Mouse (Mus musculus) adrenal gland, postnatal 4 days (tissue): ENCODE results near the gene Irx4. TPM values are rescaled to one million over a fixed set of nuclear protein-coding genes. Genes with fewer than 3 reads are reported as not detected.

Source experiments
- DNase-seq, 2 experiments: peaks; one replicate each; pipeline ENCODE4 v3.0.0; 2021 to 2022; ENCODE audit warnings: low spot score in 2 of 2, mixed read lengths in 2 of 2
- total RNA-seq, 2 experiments: library from RNA; stranded (reverse); gene quantifications; 2 replicates each; pipeline ENCODE4 v1.2.3; 2021

The Irx4 gene
- total RNA-seq, 2 experiments from 2014 or later = not detected

GRCm38 (mm10) chr13:73269891-73270290 lies 9.6 kb downstream of the Irx4 start:
- no peak for DNase-seq

- no peak for DNase-seq
Measured at GRCm38 (mm10) chr13:73270451-73271081, 10.3 kb downstream of the Irx4 start.

- DNase-seq = no peak
Measured at GRCm38 (mm10) chr13:73271336-73272242, 11.3 kb downstream of the Irx4 start.

DNA sequence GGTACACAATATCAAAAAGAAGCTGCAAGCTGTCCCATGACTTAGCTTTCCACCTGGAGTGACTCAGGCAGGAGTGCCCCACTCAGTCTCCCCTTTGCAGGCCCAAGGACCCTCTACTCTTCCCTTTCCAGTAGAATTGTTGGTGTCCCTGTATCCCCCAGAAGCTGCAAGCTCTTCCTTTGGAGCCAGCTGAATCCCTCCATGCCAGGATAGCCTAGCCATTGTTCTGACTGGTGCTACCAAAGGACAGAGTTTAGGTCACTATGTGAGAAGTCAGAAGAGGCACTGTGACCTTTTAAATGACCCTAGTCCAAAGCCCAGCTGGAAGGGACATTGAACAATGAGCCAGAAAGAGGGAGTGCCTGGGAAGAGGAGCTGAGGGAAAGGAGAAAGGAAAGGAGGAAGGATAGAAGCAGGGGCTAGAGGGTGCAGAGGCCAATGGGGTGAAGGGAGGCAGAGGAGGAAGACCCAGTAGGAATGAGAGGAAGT lies 12.6 kb downstream of the Irx4 start:
- no peak for DNase-seq

- no peak for DNase-seq
Measured at GRCm38 (mm10) chr13:73273536-73273935, 13.3 kb downstream of the Irx4 start.

GRCm38 (mm10) chr13:73277361-73277760 lies 17.1 kb downstream of the Irx4 start:
- no peak for DNase-seq

DNA sequence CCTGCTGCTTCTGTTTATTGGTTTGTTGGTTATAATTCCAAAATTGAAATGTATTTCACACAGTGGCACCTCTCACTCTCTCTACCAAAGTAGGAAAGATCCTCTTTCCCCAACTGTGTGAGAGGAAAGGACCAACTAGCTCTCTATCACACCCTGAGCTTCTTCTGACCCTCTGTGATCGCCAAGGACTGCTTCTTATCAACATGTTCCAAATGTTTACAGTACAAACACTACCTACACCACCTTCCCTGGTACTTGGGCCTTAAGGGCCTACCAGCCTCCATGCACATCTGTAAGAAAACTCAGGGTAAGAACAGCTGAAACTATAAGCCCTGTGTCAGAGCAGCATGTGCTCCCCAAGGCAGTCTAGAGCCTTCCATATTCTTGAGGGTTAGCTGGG lies 17.5 kb downstream of the Irx4 start:
- no peak for DNase-seq

GRCm38 (mm10) chr13:73279196-73279595 lies 18.9 kb downstream of the Irx4 start:
- DNase-seq = no peak

DNA sequence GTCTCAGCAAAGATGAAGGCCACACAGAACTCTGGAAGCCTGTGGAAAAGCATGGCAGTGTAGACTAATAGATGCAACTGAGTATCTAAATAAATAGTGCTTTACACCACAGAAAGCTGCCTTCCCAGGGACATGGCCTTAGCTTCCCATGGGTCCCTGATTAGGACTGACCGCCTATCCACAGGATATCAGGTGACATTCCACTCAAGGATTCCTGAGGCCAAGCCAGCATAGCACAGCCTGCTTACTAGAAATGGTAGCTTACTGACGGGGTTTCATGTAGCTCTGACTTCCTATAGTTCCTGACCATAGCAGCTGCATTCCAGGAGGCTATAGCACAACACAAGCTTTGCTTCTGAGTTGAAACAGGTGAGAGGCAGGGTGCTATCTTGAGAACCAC lies 22.1 kb downstream of the Irx4 start:
- DNase-seq = no peak

DNA sequence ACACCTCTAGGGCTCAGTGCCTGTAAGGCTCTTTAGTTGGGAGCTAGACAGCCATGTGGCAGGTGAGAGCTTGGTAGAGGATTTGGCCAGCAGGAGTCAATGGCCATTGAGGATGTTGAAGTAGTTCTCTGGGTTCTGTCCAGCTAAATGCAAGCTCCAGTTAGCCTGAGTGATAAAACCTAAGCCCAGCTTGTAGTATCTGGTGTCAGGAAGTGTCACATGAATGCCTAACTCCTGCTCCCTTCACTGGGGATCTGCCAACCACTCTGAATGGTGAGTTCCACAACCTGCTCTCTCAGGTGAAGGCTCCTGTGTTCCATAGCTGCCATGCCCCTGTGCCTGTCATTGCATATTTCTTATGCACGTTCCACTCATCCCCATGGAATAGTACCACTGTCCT lies 23.3 kb downstream of the Irx4 start:
- no peak for DNase-seq

- no peak for DNase-seq
Measured at GRCm38 (mm10) chr13:73290206-73290605, 29.9 kb downstream of the Irx4 start.

DNA sequence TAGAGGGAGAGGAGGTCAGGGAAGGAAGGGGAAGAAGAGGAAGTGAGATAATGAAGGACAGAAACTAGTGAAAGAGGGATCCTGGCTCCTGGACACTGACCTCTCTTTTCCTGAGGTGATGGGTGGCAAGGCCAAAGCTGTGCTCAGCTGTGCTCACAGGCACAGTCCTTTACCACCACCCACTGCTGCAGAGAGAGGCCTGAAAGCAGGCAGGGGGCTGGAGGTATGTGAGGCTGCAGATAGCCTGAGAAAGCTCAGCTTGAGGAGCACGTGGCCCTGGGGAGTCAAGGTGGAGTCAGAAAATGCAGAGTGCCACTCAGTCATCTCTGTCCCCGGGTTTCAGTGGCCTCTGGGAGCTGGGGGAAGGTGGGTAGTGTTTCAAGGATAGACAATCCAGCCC lies 30.8 kb downstream of the Irx4 start:
- DNase-seq = no peak

DNA sequence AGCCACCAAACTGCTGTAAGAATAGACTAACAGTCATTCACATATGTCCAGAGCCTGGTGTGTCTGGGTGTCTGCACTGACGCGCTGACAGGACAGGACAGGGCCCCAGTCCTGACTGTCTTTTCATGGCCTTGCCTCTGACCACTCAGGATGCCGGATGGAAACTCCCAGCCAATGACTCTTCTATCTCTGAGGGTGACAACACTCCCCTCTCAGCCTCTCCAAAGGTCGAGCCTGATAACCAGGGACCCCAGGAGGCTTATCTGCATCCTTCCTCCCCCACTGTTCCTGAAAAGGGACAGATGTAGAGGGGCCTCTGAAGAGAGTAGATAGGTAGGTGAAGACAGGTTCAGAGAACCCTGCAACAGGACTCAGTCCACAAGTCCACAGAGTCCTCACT lies 38.4 kb downstream of the Irx4 start:
- no peak for DNase-seq

DNA sequence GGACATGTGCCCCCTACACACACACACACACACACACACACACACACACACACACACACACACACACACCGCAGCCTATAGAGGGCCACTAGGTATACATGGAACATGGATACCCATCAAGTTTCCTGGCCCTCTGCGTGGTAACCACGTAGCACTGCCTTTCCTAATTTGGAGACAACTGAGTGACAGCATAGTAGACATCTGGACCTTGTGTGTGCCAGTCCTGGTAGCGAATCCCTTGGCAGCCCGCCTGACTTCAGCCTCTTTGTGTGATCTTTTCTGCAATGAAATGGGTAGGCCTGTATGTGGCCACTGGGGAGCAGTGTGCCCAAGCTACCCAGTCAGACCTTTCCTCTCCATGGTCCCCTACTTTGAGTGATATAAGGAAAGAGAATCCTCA lies 39.0 kb downstream of the Irx4 start:
- no peak for DNase-seq

DNA sequence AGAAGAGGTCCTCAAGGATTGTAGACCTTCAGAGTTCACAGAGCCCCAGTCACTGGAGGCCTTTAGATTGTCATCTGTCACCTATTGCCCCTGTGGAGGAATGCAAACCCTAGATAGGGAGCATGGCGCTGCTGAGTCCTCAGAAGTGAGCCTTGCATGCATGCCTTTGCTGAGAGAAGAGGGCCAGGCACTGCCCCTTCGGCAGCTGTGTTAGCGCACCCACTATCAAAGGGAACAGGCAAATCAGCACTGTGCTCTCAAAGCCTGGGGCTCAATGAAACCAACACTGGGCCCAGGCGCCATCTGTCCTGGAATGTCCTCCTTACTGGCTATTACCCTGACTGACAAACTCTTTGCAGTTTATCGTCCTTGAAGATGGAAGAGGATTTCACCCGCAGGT lies 44.5 kb downstream of the Irx4 start:
- DNase-seq = no peak

- DNase-seq = no peak
Measured at GRCm38 (mm10) chr13:73305398-73306084, 45.3 kb downstream of the Irx4 start.

DNA sequence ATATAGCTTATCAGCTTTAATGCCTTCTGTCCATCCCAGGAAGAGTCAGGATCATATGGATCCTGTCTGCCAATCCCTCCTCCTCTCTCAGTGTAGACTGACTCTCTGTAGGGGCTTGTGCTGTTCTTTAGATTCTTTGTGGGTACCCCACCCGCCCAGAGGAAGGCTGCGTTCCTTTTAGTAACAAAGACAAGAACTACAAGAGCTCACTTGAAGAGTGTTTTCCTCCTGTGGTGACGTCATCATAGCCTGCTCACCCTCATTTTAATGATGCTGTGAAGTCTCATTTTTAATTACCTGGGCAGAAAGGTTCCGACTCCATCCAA lies 45.8 kb downstream of the Irx4 start:
- no peak for DNase-seq

GRCm38 (mm10) chr13:73306430-73306829 lies 46.2 kb downstream of the Irx4 start:
- DNase-seq = no peak

DNA sequence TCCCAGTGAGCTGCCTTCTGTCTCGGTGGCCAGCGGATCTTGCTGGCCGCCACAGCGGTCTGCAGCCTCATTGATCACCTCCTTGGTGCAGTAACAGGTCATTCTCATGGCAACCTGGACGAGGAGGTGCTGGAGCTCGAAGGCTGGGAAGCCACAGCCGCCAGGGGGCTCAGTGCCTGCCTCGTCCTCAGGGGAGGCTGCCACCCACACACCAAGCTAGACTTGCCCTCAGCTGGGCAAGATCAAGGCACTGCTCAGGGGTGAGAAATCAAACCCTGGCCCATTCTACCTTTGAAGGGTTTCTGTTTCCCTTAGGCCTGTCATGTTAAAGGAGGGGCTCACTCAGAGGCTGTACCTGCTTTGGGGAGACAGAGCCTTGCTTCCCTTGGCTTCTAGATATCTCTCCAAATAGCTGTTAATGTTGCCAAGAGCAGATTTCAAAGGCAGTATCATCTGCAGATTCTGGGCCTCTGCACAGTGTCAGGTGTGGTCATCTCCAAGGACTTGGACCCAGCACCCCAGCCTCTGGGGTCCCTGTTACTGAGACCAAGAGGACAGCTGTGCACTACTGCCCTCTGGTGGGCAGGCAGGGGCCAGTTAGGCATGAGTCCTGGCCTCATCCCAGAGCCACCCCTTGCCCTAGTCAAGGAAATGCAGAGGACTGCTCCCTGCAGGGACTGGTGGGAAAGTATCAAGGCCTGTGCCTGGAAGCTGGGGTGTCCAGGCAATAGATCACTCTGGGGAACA lies 50.1 kb downstream of the Irx4 start:
- no peak for DNase-seq
